Mouse (Mus musculus) heart, embryonic 12.5 days (tissue): ENCODE data around the gene Hes1. TPM values are rescaled to one million over a fixed set of nuclear protein-coding genes. Genes with fewer than 3 reads are reported as not detected.

ENCODE experiments used
- ATAC-seq: fragments of 200-750 bp; cut with Nextera tagmentation; 2 replicates; pipeline ENCODE4 v1.8.0; 2017; ENCODE audit warnings: moderate TSS enrichment, moderate library complexity; ENCODE audit not compliant: insufficient number of reproducible peaks, low FRiP score
- H3K27ac ChIP-seq: fragments of 300-500 bp; sonication (generic); 2 replicates; pipeline ENCODE4 v1.5.1; 2016; ENCODE audit warnings: mild to moderate bottlenecking, moderate library complexity; ENCODE audit not compliant: poor library complexity, severe bottlenecking
- H3K27me3 ChIP-seq: fragments of 300-500 bp; sonication (generic); replicated peaks from 2 replicates; pipeline ENCODE4 v1.6.1; 2016; ENCODE audit warnings: mild to moderate bottlenecking, moderate library complexity
- H3K36me3 ChIP-seq: fragments of 300-500 bp; sonication (generic); 2 replicates; pipeline ENCODE4 v1.6.1; 2016; ENCODE audit warnings: mild to moderate bottlenecking, moderate library complexity
- H3K4me1 ChIP-seq: fragments of 300-500 bp; sonication (generic); replicated peaks from 2 replicates; pipeline ENCODE4 v1.6.1; 2016; ENCODE audit warnings: mild to moderate bottlenecking
- H3K4me2 ChIP-seq: fragments of 300-500 bp; sonication (generic); 2 replicates; pipeline ENCODE4 v1.6.1; 2016; ENCODE audit warnings: mild to moderate bottlenecking, moderate library complexity
- H3K4me3 ChIP-seq: fragments of 300-500 bp; sonication (generic); 2 replicates; pipeline ENCODE4 v1.5.1; 2016; ENCODE audit warnings: mild to moderate bottlenecking
- H3K9ac ChIP-seq: fragments of 300-500 bp; sonication (generic); 2 replicates; pipeline ENCODE4 v1.6.1; 2016; ENCODE audit warnings: mild to moderate bottlenecking, moderate library complexity
- H3K9me3 ChIP-seq: fragments of 300-500 bp; sonication (generic); replicated peaks from 2 replicates; pipeline ENCODE4 v1.6.1; 2016; ENCODE audit warnings: mild to moderate bottlenecking, moderate library complexity
- WGBS: fragments of 180-500 bp; shearing (Covaris S2); methylation state at CpG from one replicate; pipeline ENCODE4 v1.1.7; 2016; 5-methylcytosine and 5-hydroxymethylcytosine counted together
- polyA plus RNA-seq: library from polyadenylated mRNA; unstranded; fragments of >200 nt; fragmentation: Nextera tagmentation; extraction: Ambion mirVana; gene quantifications from 2 replicates; pipeline ENCODE4 v1.2.1, GENCODE M21; 2016

Hes1 gene
- polyA plus RNA-seq = 32.7 and 34.7 TPM in 2 replicates

- Histone ChIP-seq H3K4me3 (peak within 1 kb of the TSS; percentile 69), H3K36me3 (no peaks in the 10 kb centered on the region), H3K27ac (peak within 1 kb of the TSS; percentile 99), H3K4me2 (peak within 1 kb of the TSS; percentile 88), H3K27me3 (no peaks in the 10 kb centered on the region), H3K9me3 (no peaks in the 10 kb centered on the region), H3K4me1 (peaks cover 57% of the 10 kb centered on the region), H3K9ac (peak within 1 kb of the TSS; percentile 88)
- WGBS = under 1% methylated on average over 51 of the region's 57 CpGs
- peak; percentile 84 for ATAC-seq
Observed at GRCm38 (mm10) chr16:30063984-30064453, at the start of gene Hes1. Gene Hes1, plus strand, starts transcription at chr16:30064384.

DNA sequence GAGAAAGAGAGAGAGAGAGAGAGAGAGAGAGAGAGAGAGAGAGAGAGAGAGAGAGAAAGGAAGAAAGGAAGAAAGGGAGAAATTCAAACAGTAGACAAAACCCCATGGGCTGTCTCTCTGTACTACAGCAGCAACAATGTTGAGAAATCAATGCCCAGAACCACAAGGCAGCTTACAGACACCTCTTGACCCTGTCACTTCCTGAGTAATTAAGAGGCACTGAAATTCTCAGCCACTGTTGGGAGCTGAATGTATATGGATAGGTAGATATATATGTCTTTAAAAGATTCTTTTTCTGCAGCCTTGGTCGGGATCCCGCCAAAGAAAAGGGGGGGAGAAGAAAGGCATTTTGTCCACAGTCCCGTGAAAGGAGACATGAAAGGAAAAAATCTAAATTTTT lies 48.1 kb upstream of the Hes1 start:
- H3K9ac ChIP-seq = no peak overlapping the region
- ATAC-seq = no peak
- peaks cover 31% of the 10 kb centered on the region for H3K4me1 ChIP-seq
- no peaks in the 10 kb centered on the region for H3K9me3 ChIP-seq
- WGBS = 55% methylated on average over 3 of the region's 3 CpGs
- peaks cover 19% of the 10 kb centered on the region; the same call in 1 of the 2 replicates for H3K27me3 ChIP-seq
- H3K4me3 ChIP-seq = no peak overlapping the region
- no peak overlapping the region for H3K4me2 ChIP-seq
- H3K27ac ChIP-seq = no peak overlapping the region
- H3K36me3 ChIP-seq = no peaks in the 10 kb centered on the region

DNA sequence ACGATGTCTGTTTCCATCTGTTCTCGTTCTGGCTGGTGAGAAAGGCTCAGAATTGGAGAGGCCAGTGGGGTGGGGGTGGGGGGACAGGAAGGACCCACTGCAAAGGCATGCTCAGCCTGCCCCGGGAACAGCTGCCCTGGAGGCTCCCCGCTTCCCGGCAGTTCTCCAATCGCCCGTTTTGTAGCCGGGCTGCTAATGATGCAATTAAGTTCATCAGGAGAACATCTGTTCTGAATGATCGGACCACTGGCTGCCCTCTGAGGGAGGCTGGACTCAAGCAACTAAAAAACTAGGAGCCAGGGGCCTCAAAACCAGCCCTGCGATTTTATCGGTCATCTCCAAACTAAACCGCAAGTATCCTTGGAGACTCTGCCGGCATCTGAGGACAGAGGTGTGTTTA lies 44.1 kb upstream of the Hes1 start:
- Histone ChIP-seq H3K9ac (peak overlapping the region; percentile 39; the same call in 1 of the 2 replicates), H3K4me3 (no peak overlapping the region), H3K4me2 (peak overlapping the region; percentile 47), H3K9me3 (no peaks in the 10 kb centered on the region), H3K36me3 (no peaks in the 10 kb centered on the region), H3K27ac (no peak overlapping the region), H3K4me1 (peaks cover 39% of the 10 kb centered on the region), H3K27me3 (peaks cover 19% of the 10 kb centered on the region)
- ATAC-seq = no peak
- 20% methylated on average over 13 of the region's 13 CpGs for WGBS

GRCm38 (mm10) chr16:30022352-30022751 lies 41.8 kb upstream of the Hes1 start:
- H3K27ac ChIP-seq = no peak overlapping the region
- H3K27me3 ChIP-seq = peaks cover 19% of the 10 kb centered on the region
- 68% methylated on average over 6 of the region's 6 CpGs for WGBS
- H3K4me2 ChIP-seq = no peak overlapping the region
- no peak for ATAC-seq
- no peaks in the 10 kb centered on the region for H3K9me3 ChIP-seq
- H3K4me3 ChIP-seq = no peak overlapping the region
- no peaks in the 10 kb centered on the region for H3K36me3 ChIP-seq
- peaks cover 29% of the 10 kb centered on the region for H3K4me1 ChIP-seq
- no peak overlapping the region for H3K9ac ChIP-seq

DNA sequence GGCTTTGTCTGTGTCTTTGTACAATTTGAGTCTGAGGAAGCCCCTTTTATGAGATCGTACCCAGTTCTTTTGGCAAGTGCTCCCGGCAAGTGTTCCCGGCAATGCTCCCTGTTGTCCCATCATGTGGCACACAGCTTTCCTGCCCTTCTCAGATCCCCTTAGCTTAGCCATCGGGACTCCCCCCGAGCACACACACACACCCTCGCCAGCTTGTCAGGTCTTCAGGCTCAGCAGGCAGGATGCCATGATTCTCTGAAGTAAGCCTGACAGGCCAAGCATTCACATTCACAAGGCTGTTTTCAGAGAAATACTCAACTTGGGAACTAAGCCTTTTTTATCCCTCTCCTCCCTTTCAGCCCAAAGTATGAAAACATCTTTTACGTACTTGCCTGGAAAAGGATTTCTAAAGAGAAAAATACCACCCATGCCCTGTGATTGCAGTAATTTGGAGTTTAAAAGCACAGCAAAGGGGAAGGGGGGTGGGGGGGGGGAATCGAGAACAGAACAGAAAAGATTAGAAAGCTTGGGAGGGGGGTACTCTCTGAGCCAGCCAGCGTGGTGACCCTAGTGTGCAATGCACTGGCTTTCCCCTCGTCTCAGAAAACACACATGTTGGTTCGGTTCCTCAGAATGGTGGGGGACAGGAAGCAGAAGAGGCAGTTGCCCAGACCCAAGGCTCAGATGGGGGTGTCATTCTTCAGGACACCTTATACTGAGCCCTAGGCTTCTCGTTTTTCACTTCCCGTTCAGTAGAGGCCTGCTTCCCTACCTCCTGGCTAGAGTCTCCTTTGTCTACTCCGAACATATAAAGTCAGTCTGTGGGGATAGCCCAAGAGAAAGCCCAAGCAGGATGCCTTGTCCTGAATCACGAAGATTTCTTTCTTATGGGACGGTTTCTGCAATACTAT lies 41.0 kb upstream of the Hes1 start:
- Histone ChIP-seq H3K4me3 (no peak overlapping the region), H3K9ac (no peak overlapping the region), H3K27ac (no peak overlapping the region), H3K36me3 (no peaks in the 10 kb centered on the region), H3K4me1 (peaks cover 29% of the 10 kb centered on the region), H3K4me2 (no peak overlapping the region), H3K27me3 (peaks cover 19% of the 10 kb centered on the region), H3K9me3 (no peaks in the 10 kb centered on the region)
- ATAC-seq = no peak
- 69% methylated on average over 16 of the region's 16 CpGs for WGBS

DNA sequence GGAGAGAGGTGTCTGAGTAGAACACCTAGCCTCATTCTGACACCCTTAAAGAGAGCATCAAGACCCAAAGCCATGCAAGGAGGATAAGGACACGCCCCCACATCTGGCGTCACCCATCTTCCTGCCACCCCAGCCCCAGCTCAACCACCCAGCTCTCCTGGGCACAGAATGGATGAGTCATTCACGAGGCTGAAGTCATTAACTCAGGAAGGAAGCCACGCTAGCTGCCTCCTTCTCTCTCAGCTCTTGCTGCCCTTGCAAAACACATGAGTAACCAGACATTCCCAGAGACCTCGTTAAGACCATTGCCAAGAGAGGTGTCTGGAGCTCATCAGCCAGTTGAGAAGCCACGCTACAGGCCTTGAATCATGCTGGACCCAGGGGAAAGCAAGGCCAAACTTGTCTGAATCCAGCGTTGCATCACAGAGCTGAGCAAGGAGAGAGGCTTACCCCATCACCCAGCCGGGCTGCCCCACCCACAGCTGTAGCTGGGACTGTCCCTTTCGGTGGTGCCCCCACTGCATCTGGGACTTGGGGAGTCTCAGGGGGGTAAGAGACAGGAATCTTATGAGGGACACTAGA lies 39.4 kb upstream of the Hes1 start:
- no peak overlapping the region for H3K4me3 ChIP-seq
- no peak for ATAC-seq
- 40% methylated on average over 9 of the region's 9 CpGs for WGBS
- peaks cover 12% of the 10 kb centered on the region for H3K27me3 ChIP-seq
- H3K9me3 ChIP-seq = no peaks in the 10 kb centered on the region
- no peaks in the 10 kb centered on the region for H3K36me3 ChIP-seq
- H3K27ac ChIP-seq = no peak overlapping the region
- H3K4me2 ChIP-seq = no peak overlapping the region
- H3K4me1 ChIP-seq = peaks cover 24% of the 10 kb centered on the region
- H3K9ac ChIP-seq = no peak overlapping the region

- Histone ChIP-seq H3K9ac (no peak overlapping the region), H3K4me2 (no peak overlapping the region), H3K9me3 (no peaks in the 10 kb centered on the region), H3K27me3 (no peaks in the 10 kb centered on the region; the same call in 1 of the 2 replicates), H3K4me1 (peaks cover 8% of the 10 kb centered on the region; the same call in 1 of the 2 replicates), H3K27ac (no peak overlapping the region), H3K4me3 (no peak overlapping the region), H3K36me3 (no peaks in the 10 kb centered on the region)
- 72% methylated on average over 6 of the region's 6 CpGs for WGBS
- no peak for ATAC-seq
Observed at GRCm38 (mm10) chr16:30028184-30028583, 36.0 kb upstream of the Hes1 start.

GRCm38 (mm10) chr16:30029264-30030003 lies 34.8 kb upstream of the Hes1 start:
- no peak for ATAC-seq
- Histone ChIP-seq H3K4me3 (no peak overlapping the region), H3K4me2 (no peak overlapping the region), H3K27me3 (no peaks in the 10 kb centered on the region; the same call in 1 of the 2 replicates), H3K27ac (no peak overlapping the region), H3K36me3 (no peaks in the 10 kb centered on the region), H3K4me1 (peaks cover 13% of the 10 kb centered on the region), H3K9me3 (no peaks in the 10 kb centered on the region), H3K9ac (no peak overlapping the region)
- WGBS = 82% methylated on average over 12 of the region's 12 CpGs

DNA sequence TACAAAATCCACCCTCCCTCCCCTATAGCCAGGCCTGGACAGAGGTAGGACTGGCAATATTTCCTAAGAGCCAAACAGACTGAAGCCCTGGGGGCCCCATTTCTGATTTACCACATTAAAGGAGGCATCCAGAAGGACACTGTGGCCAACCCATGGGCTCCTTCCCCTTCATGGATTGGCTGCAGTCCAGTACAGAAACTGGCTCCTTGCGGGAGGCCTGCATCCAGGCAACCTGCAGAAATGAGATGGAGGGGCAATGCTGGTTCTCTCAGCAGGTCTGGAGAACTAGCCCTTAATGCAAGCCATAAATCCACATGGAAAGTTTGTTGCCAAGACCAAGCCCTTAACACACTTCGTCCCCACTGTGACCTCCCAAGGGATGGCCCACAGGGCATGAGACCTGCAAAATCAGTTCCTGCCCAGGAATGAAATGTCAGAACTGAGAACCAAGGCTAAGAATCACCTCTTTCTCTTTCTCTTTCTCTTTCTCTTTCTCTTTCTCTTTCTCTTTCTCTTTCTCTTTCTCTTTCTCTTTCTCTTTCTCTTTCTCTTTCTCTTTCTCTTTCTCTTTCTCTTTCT lies 31.8 kb upstream of the Hes1 start:
- no peak for ATAC-seq
- H3K27ac ChIP-seq = no peak overlapping the region
- H3K4me1 ChIP-seq = peaks cover 12% of the 10 kb centered on the region
- H3K36me3 ChIP-seq = no peaks in the 10 kb centered on the region
- 77% methylated on average over 2 of the region's 2 CpGs for WGBS
- H3K9ac ChIP-seq = no peak overlapping the region
- H3K4me2 ChIP-seq = no peak overlapping the region
- H3K9me3 ChIP-seq = no peaks in the 10 kb centered on the region
- H3K27me3 ChIP-seq = no peaks in the 10 kb centered on the region; the same call in 1 of the 2 replicates
- no peak overlapping the region for H3K4me3 ChIP-seq

- H3K27me3 ChIP-seq = peaks cover 4% of the 10 kb centered on the region
- no peaks in the 10 kb centered on the region for H3K9me3 ChIP-seq
- H3K9ac ChIP-seq = no peak overlapping the region
- no peak for ATAC-seq
- H3K36me3 ChIP-seq = no peaks in the 10 kb centered on the region
- H3K4me1 ChIP-seq = peaks cover 12% of the 10 kb centered on the region
- H3K4me3 ChIP-seq = no peak overlapping the region
- no peak overlapping the region for H3K27ac ChIP-seq
- no peak overlapping the region for H3K4me2 ChIP-seq
- WGBS = 69% methylated on average over 3 of the region's 3 CpGs
Observed at GRCm38 (mm10) chr16:30033390-30033789, 30.8 kb upstream of the Hes1 start.
